Mouse (Mus musculus) kidney, adult 2 months (tissue): ENCODE measurements at regions not wholly inside any gene's neighbourhood (a gene's known extent, or its start where the extent isn't known, plus 50 kb on each side); places are given as distances from the start of the nearest gene placed in this dataset.

Experiments used
- CTCF ChIP-seq: fragments of 200-500 bp; conservative IDR thresholded peaks from 2 replicates; pipeline ENCODE4 v1.5.1; 2011; ENCODE audit warnings: low read depth, mild to moderate bottlenecking, control low read depth, low read length, moderate library complexity, mixed read lengths; ENCODE audit not compliant: insufficient read depth, insufficient read length
- POLR2A ChIP-seq: fragments of 200-500 bp; IDR thresholded peaks from one replicate; pipeline ENCODE4 v1.6.1; 2011; ENCODE audit warnings: low read depth, low read length, control low read depth

DNA sequence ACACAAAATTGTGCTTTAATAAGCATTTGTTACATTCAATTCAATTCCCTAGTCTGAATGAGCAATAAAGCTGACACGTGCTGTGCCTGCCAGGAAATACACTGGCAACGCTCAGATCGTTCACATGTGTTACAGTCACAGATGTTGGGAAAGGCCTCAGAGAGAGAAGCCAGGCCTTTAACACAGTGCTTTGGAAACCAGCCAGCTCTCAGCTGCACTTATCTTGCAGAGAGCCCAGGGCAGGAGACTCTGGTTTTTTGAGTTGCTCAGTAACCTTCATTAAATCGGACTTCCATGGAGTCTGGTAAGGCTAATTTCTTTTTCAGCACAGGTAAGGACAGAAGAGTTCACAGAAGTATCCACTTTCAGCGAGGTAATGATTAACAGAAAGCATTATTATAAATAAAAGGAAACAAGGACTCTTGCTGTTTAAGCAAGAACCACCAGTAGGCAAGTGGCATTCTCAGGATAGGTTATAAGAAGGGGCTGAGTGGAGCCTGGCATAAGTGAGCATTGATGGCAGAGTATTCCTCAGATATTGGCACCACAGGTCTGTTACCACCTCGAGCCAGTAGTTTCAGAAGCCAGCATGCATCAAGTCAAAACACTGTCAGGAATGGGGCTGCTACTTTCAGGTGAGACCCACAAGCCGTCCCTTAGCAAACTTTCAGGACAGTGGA, 1198.7 kb downstream of the Slc22a22 start:
- TF ChIP-seq CTCF (no peak), POLR2A (no peak)
